Mouse (Mus musculus) CD8-positive naive resting alpha-beta T cell, adult 57 days (primary cell): ENCODE measurements around the gene Zbed3. TPM values are rescaled to one million over a fixed set of nuclear protein-coding genes. Genes with fewer than 3 reads are reported as not detected.

Experiments
- total RNA-seq: library from RNA; stranded (reverse); gene quantifications from one replicate; pipeline ENCODE4 v1.2.4, GENCODE M21; 2023

Zbed3 gene
- 14.2 TPM for total RNA-seq

GRCm38 (mm10) chr13:95323400-95323799, at the start of gene Zbed3:
TSS of gene Zbed3 (plus strand) at chr13:95323612.

GRCm38 (mm10) chr13:95374701-95375553, 51.5 kb downstream of the Zbed3 start, which contains the start of gene Aggf1:
TSS of gene Aggf1 (minus strand) at chr13:95375352.

Other genes starting within 250 kb of the Zbed3 start
- not detected for gene Pde8b, start 73.3 kb upstream of the Zbed3 start, total RNA-seq
- 44.6 TPM for gene Aggf1, start 51.7 kb downstream of the Zbed3 start, total RNA-seq
- not detected for gene Crhbp, start 121.3 kb downstream of the Zbed3 start, total RNA-seq
- not detected for gene S100z, start 155.1 kb downstream of the Zbed3 start, total RNA-seq
- gene F2rl1, start 201.6 kb downstream of the Zbed3 start, total RNA-seq = 26.3 TPM